Mouse (Mus musculus): Measurements from ENCODE around the gene Olfr1441. TPM values are rescaled to one million over a fixed set of nuclear protein-coding genes. Genes with fewer than 3 reads are reported as not detected.

The Olfr1441 gene
- not detected in 2 replicates for polyA plus RNA-seq (2021; fragmentation: Nextera tagmentation)
- long read RNA-seq, experiment 1: 0 reads
- long read RNA-seq, experiment 2: 0 reads

DNA sequence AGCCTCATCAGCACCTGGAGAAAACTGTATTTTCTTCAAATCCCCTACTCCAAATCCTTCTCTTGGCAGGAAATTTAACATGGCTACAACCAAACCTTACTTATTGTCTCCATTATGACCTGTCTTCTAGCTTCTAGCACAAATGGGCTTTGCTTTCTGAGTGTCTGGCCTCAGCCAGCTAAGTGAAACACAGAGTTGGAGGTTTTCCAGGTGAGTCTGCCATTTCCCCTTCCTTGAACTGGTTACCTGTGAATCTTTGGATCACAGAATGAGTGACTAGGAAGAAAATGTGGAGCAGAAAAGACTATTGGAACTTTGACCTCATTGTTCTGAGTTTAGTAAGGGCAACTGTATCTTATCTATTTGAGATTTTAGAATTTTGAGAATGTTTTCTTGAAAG, at the start of gene Olfr1441:
Gene Olfr1441 (plus strand): TSS at position 73 of the 400 bp plus-strand sequence.

DNA sequence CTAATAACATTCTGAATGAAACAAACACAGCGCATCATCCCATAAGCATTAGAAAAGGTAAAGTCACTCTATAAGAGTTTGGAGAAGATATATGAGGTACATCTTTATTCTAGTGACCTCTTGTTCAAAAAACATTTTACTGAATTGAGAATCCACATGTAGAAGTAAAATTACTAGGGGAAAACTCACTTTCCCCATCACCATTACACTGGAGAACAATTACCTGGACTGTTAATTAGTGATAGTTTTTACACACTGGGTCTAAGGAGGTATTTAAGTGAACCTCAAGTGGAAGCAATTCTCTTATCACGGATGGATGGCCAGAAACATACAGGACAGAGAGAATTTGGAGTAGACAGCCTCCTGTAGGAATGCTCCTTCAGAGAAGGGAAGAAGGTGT, 30.3 kb upstream of the Olfr1441 start, which contains the start of gene Olfr1440:
Gene Olfr1440 (plus strand): TSS at position 301 of the 400 bp plus-strand sequence.

DNA sequence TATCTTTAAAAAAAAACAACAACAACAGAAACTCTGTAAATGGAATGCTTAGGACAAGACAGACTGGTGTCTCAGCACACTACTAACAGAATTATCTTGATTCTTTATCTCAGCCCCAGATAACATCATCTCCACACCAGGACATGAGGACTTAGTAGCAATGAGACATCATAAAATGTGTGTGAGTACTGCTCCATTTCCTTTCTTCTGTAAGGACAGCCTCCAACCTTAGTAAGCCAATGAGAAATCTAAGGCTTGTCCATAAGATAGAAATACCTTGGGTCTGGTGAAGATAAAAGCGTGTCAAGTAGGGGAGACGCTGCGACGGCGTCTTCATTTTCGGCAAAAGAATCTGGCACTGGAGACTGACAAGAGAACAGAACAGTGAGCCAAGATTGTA, 10.4 kb downstream of the Olfr1441 start, which contains the start of gene Pfpl:
Gene Pfpl (plus strand): TSS at position 301 of the 400 bp plus-strand sequence.

DNA sequence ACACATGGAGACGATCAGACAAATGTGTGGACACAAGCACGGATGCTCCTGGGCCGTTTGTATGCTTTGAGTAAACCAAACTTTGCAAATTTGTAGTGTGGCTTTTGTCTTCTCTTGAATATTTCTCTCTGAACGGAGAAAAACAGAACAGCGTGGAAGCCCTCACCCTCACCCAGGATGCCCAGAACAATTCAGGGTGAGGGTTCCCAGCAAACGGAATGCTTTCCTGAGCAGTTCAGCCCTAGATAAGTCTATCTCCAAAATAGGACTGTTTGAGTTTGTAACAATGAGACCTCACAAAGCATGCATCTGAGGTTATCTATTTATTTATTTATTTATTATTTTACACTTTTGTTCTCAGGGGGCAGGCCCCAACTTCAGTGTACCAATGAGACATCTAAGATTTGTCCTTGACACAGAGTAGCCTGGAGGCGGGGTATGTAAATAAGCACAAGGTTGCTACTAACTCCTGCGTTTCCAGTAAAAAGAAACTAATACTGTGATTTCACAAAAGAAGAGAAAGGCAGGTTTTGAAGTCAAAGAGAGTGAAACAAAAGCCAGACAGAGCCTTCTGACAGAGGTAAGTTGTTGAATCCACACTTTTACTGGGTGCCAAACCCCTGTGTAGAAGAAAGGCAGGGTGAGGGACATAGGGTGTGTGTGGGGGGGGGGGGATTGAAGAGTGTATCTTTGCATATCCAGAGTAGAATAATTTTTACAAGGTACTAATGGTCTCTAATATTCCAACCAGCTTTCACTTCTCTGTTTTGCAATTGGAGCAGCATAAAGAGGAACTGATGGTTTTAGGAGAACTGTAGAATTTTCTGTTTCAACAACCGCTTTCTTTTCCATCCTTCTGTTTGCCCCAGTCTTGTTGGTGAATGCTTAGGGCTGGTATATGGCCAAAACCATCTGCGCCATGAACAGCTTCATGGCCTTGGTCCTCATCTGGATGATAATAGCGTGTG, 43.3 kb downstream of the Olfr1441 start, which contains the start of gene Mpeg1:
Gene Mpeg1 (plus strand): TSS at position 498 of the 968 bp plus-strand sequence.

Other genes starting within 250 kb of the Olfr1441 start
- not detected in 2 replicates for gene Olfr1555-ps1, start 247.3 kb upstream of the Olfr1441 start, polyA plus RNA-seq (2021; fragmentation: Nextera tagmentation)
- gene Olfr1431, start 216.8 kb upstream of the Olfr1441 start, polyA plus RNA-seq (2021; fragmentation: Nextera tagmentation): not detected in 2 replicates
- not detected in 2 replicates for gene Olfr1432, start 184.8 kb upstream of the Olfr1441 start, polyA plus RNA-seq (2021; fragmentation: Nextera tagmentation)
- not detected in 2 replicates for gene Olfr262, start 175.8 kb upstream of the Olfr1441 start, polyA plus RNA-seq (2021; fragmentation: Nextera tagmentation)
- gene Olfr235, start 156.4 kb upstream of the Olfr1441 start, polyA plus RNA-seq (2021; fragmentation: Nextera tagmentation): not detected in 2 replicates
- gene Olfr1434, start 137.6 kb upstream of the Olfr1441 start, polyA plus RNA-seq (2021; fragmentation: Nextera tagmentation): not detected in 2 replicates
- not detected in 2 replicates for gene Olfr1436, start 118.3 kb upstream of the Olfr1441 start, polyA plus RNA-seq (2021; fragmentation: Nextera tagmentation)
- not detected in 2 replicates for gene Olfr1437, start 92.3 kb upstream of the Olfr1441 start, polyA plus RNA-seq (2021; fragmentation: Nextera tagmentation)
- gene Olfr1438-ps1, start 81.5 kb upstream of the Olfr1441 start, polyA plus RNA-seq (2021; fragmentation: Nextera tagmentation): not detected in 2 replicates
- not detected in 2 replicates for gene Olfr1440, start 30.2 kb upstream of the Olfr1441 start, polyA plus RNA-seq (2021; fragmentation: Nextera tagmentation)
- not detected in 2 replicates for gene Pfpl, start 10.5 kb downstream of the Olfr1441 start, polyA plus RNA-seq (2021; fragmentation: Nextera tagmentation)
- gene Mpeg1, start 43.3 kb downstream of the Olfr1441 start, polyA plus RNA-seq (2021; fragmentation: Nextera tagmentation): 2.7 and 3.2 TPM in 2 replicates
- gene Dtx4, start 84.0 kb downstream of the Olfr1441 start, polyA plus RNA-seq (2021; fragmentation: Nextera tagmentation): 5.0 and 9.3 TPM in 2 replicates
- gene Fam111a, start 128.3 kb downstream of the Olfr1441 start, polyA plus RNA-seq (2021; fragmentation: Nextera tagmentation): 0.82 and 1.0 TPM in 2 replicates
- gene Gm4952, start 182.5 kb downstream of the Olfr1441 start, polyA plus RNA-seq (2021; fragmentation: Nextera tagmentation): 0.16 TPM in 1 of 2 replicates, not detected in the other
- gene Glyat, start 215.9 kb downstream of the Olfr1441 start, polyA plus RNA-seq (2021; fragmentation: Nextera tagmentation): not detected in 2 replicates

All from left cerebral cortex, adult 6 months (tissue).